Mouse (Mus musculus) kidney, postnatal 10 days (tissue): ENCODE measurements around the gene Parp16.
A peak's percentile ranks its signal among the peaks of the same experiment; 100 is the strongest.
"Not testable (repeated sequence)": the region's sequence is repeated elsewhere in the genome, so short reads cannot be mapped to it uniquely, and the experiment has no call there.

ENCODE experiments used
- DNase-seq: peaks from one replicate; pipeline ENCODE4 v3.0.0; 2021; ENCODE audit warnings: mixed read lengths

The Parp16 gene

DNA sequence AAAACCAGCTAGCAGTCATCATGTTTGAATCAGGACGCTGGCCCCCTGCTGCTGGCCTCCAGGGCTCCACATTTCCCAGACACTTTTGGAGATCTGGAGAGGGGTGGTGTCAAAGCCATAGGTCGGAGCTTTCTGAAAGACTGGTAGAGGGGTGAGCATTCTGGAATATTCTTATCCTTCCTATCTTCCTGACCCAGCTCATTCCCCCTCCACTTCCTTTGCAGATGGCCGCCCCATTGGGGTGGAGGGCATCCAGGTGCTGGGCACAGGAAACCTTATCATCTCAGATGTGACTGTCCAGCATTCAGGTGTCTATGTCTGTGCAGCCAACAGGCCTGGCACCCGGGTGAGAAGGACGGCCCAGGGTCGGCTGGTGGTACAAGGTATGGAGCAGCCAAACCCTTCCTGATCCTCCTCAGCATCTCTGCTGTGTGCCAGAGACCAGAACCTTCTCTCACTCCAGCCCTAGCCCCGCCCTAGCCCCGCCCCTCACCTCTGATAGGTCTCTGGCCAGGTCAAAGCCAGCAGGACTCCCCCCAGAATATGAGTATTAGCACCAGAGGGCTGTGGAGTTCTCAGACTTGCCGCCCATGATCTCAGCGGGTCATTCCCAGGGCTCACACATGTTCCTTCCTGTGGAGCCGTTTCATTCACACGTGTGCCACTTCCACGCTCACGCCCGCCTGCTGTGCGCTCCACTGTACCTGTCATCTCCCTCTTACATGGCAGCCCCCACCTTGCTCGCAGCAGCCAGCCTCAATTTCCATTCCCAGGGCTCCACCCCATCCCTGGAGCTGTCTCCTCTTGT lies 15.1 kb upstream of the Parp16 start:
- DNase-seq, result no peak

- peak; percentile 91 for DNase-seq
Measured at GRCm38 (mm10) chr9:65188599-65188998, 6.6 kb upstream of the Parp16 start.

DNA sequence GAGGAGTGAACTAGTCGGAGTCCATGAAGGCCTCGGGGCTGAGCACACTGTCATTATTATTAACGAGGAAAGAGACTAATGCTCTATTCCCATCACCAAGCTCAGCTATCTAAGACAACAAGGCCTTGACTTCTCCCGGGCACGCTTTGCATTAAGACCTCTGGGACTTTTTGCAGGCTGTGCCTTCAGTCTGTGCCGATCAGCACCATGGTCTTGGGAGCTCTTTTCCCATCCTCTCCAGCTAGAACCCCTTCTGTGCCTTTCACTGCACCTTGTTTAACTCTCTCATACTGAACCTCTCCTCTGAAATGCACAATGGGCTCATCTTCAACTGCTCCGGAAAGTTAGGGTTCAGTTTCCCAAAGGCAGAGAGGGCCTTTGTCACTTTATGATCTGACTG lies 4.8 kb upstream of the Parp16 start:
- no peak for DNase-seq

DNA sequence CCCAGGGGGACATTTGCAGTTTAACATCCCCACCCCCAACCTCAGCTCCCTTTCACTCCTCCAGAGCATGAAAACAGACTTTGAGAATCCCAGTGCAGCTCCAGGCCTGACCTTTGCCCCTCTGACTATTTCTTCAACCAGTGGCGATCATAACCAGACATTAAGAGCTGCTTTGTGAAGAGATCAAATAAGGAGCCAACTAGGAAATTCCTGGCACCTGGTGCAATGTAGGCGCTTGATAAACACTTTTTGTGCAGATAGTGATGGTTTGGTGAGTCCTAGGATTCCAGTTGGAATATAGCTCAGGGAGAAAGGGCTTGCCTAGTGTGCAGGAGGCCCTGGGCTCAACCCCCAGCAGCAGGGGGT lies 3.8 kb upstream of the Parp16 start:
- peak; percentile 54 for DNase-seq

- no peak for DNase-seq
Measured at GRCm38 (mm10) chr9:65191755-65192469, 3.2 kb upstream of the Parp16 start.

GRCm38 (mm10) chr9:65193214-65193613 lies 1.9 kb upstream of the Parp16 start:
- DNase-seq, result no peak

DNA sequence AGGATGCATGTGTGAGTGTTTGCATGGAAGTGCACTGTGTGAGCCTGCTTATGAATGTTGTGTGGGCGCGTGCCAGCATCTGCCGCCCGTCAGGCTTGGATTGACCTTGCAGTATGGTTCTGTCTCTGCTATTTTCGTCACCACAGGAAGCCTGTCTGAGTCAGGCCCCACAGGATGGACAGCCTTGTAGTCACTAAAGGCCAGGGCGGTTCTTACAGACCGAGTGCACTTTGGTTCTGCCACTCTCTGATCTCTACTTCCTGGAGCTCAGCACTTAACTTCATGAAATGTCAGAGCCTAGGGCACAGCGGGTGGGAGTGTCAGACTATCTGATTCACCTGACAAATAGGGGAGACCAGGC lies 448 bp downstream of the Parp16 start:
- DNase-seq, result peak; percentile 71

GRCm38 (mm10) chr9:65195982-65196737 lies 1.0 kb downstream of the Parp16 start:
- no peak for DNase-seq

- DNase-seq, result peak; percentile 97
Measured at GRCm38 (mm10) chr9:65196738-65197569, 1.8 kb downstream of the Parp16 start.

DNA sequence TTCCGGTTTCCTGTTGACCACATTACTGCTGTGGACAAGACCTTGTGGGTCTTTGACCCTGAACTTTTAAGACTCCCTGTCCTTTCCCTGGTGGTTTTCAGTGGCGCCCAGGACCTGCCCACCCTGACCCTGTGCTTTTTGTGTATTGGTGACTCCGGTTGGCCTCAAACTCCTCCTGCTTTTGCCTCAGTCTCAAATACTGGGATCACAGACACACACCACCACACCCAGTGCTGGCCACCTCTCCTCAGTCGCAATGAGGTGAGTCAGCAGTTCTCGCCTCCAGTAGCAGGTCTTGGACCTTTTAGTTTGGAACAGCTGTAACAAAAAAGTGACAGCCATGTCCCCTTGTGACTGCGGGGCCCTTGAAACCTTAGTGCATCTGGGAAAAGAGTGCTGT lies 2.7 kb downstream of the Parp16 start:
- no peak for DNase-seq

- no peak for DNase-seq
Measured at GRCm38 (mm10) chr9:65199723-65200122, 4.6 kb downstream of the Parp16 start.

DNA sequence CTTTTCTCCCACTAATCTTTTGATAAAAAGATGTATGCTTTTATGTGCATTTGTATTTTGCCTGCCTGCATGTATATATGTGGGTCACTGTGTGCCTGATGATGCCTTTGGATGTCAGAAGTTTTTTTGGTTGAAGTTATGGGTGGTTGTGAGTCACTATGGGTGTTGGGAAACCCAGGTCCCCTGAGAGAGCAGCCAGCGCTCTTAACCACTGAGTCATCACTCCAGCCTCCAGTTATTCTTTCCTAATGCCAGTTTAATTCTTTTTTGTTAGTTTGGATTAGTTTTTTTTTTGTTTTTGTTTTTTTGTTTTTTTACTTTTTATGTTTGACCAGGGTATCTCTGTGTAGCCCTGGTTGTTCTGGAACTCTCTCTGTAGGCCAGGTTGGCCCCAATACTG lies 5.5 kb downstream of the Parp16 start:
- no peak for DNase-seq

- no peak for DNase-seq
Measured at GRCm38 (mm10) chr9:65201021-65201380, 5.8 kb downstream of the Parp16 start.

DNA sequence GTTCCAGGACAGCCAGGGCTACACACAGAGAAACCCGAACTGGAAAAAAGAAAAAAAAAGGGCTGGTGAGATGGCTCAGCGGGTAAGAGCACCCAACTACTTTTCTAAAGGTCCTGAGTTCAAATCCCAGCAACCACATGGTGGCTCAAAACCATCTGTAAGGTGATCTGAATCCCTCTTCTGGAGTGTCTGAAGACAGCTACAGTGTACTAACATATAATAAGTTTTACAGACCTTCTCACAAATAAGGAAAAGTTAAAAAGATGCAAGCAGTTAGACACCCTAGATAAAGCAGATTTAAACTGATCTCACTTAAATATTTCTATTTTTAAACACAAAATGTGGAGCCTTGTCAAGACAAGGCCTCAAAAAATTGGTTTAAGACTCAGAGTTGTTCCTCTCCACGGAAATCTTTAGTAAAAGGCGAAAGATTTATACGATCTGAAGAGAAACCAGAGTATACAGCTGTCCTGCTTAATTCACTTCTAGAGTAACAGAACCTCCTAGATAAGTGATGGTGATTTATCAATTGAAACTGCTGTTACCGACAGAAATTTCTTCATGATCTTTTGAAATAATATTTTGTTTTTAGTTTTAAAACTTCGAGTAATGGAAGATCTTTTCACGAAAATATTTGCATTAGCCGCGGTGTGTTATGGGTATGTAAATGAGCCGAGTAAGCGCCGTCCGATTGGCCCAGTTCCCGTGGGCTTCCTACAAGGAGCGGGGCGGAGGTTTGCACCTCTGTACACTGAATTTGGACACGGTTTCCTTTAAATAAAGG lies 6.4 kb downstream of the Parp16 start:
- peak; percentile 93 for DNase-seq

GRCm38 (mm10) chr9:65202165-65202754 lies 7.1 kb downstream of the Parp16 start:
- DNase-seq, result no peak

GRCm38 (mm10) chr9:65205049-65205815 lies 10.1 kb downstream of the Parp16 start:
- DNase-seq, result no peak

GRCm38 (mm10) chr9:65207041-65207815 lies 12.1 kb downstream of the Parp16 start:
- DNase-seq, result not testable (repeated sequence)

- DNase-seq, result no peak
Measured at GRCm38 (mm10) chr9:65208293-65209179, 13.4 kb downstream of the Parp16 start.

- no peak for DNase-seq
Measured at GRCm38 (mm10) chr9:65211598-65211997, 16.4 kb downstream of the Parp16 start.
